Mouse (Mus musculus) bone marrow macrophage, adult 2 months (primary cell): ENCODE measurements around the gene Rreb1.

Experiments used
- CTCF ChIP-seq: IDR thresholded peaks from 2 replicates; pipeline ENCODE4 v1.5.1; 2012; ENCODE audit warnings: low read depth, mild to moderate bottlenecking, low read length, moderate library complexity
- POLR2A ChIP-seq: IDR thresholded peaks from 2 replicates; pipeline ENCODE4 v1.6.1; 2012; ENCODE audit warnings: mild to moderate bottlenecking, low read depth, low read length, borderline replicate concordance

DNA sequence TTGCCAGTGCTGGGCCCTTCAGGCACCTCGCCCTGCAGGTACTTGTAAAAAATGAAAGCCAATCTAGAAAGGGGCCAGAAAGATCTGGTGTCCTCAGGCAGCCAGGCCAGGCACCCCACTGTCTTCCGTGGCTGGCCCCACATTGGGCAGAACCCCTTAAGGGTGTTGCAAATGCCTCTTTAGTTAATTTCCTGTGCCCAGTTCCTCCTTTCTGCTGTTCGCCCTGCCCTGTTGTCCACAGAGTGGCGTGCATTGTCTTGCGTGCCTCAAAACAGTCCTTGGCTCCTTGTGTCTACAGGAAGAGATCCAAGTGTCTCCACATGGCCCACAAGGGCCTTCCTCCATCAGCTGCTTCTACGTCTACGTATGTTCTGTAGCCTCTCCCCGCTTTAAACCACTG is 55.3 kb downstream of the Rreb1 start:
- TF ChIP-seq CTCF (no peak), POLR2A (no peak)
